Mouse (Mus musculus) forebrain, embryonic 15.5 days (tissue): ENCODE measurements around the gene 1600014C10Rik. TPM values are rescaled to one million over a fixed set of nuclear protein-coding genes. Genes with fewer than 3 reads are reported as not detected.

Source experiments
- ATAC-seq: fragments of 200-750 bp; cut with Nextera tagmentation; replicated peaks from 2 replicates; pipeline ENCODE4 v1.8.0; 2017; ENCODE audit warnings: mild to moderate bottlenecking, moderate TSS enrichment, moderate library complexity
- H3K27ac ChIP-seq: fragments of 300-500 bp; sonication (generic); replicated peaks from 2 replicates; pipeline ENCODE4 v1.5.1; 2015; ENCODE audit warnings: mild to moderate bottlenecking, inconsistent platforms
- H3K27me3 ChIP-seq: fragments of 300-500 bp; sonication (generic); 2 replicates; pipeline ENCODE4 v1.6.1; 2015; ENCODE audit warnings: inconsistent platforms
- H3K36me3 ChIP-seq: fragments of 300-500 bp; sonication (generic); 2 replicates; pipeline ENCODE4 v1.6.1; 2015; ENCODE audit warnings: mild to moderate bottlenecking, inconsistent platforms
- H3K4me1 ChIP-seq: fragments of 300-500 bp; sonication (generic); 2 replicates; pipeline ENCODE4 v1.6.1; 2015; ENCODE audit warnings: inconsistent platforms
- H3K4me2 ChIP-seq: fragments of 300-500 bp; sonication (generic); replicated peaks from 2 replicates; pipeline ENCODE4 v1.6.1; 2015; ENCODE audit warnings: mild to moderate bottlenecking, inconsistent platforms
- H3K4me3 ChIP-seq: fragments of 300-500 bp; sonication (generic); 2 replicates; pipeline ENCODE4 v1.5.1; 2015; ENCODE audit warnings: mild to moderate bottlenecking, inconsistent platforms
- H3K9ac ChIP-seq: fragments of 300-500 bp; sonication (generic); replicated peaks from 2 replicates; pipeline ENCODE4 v1.6.1; 2015; ENCODE audit warnings: mild to moderate bottlenecking, inconsistent platforms
- H3K9me3 ChIP-seq: fragments of 300-500 bp; sonication (generic); 2 replicates; pipeline ENCODE4 v1.6.1; 2016; ENCODE audit warnings: inconsistent platforms
- WGBS: fragments of 180-500 bp; shearing (Covaris S2); methylation state at CpG from one replicate; pipeline ENCODE4 v1.1.7; 2015; ENCODE audit warnings: mixed read lengths; 5-methylcytosine and 5-hydroxymethylcytosine counted together
- polyA plus RNA-seq: library from polyadenylated mRNA; unstranded; fragments of >200 nt; fragmentation: Nextera tagmentation; extraction: Ambion mirVana; gene quantifications from 2 replicates; pipeline ENCODE4 v1.2.1, GENCODE M21; 2015

The 1600014C10Rik gene
- polyA plus RNA-seq, 1 experiment from 2014 or later, result 16.8 TPM

DNA sequence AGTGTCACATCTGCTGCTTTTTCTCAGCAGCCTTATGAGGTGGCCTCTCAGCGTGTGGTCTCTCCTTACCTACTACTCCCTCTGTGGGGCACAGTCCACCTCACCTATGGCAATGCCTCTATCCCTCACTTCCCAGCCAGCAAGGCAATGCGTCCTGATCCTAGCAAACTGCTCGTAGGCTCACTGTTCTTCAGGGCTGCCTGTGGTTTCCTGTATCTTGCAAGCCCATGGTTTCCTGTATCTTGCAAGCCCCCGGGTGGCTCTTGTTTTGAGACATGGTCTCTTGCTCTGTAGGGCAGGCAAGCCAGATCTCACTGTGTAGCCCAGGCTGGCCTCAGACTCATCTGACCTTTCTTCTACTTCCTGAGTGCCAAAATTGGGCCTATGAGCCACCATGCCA lies 3.8 kb downstream of the 1600014C10Rik start:
- Histone ChIP-seq H3K4me2 (no peak overlapping the region), H3K9ac (no peak overlapping the region), H3K27ac (no peak overlapping the region), H3K4me1 (peaks cover 17% of the 10 kb centered on the region), H3K4me3 (no peak overlapping the region), H3K27me3 (no peaks in the 10 kb centered on the region), H3K36me3 (no peaks in the 10 kb centered on the region), H3K9me3 (no peaks in the 10 kb centered on the region)
- 85% methylated on average over 4 of the region's 4 CpGs for WGBS
- no peak for ATAC-seq

DNA sequence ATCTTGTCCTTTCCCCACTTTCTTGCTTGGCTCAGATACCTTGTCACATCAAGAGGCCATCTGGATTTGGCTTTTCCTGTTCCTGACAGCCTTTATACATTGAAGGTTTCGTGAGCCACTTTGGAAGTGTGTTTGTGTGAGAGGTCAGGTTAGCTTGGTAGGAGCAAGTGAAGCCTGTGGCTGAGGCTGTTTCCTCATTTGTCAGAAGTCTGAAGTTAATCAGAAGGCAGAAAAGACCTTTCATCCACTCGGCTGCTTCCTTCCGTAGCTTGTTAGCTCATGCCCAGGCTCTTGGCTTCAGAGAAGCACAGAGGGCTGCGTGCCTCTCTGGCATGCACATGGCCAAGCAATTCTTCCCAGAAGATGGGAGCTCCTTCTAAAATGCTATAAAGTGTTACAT lies 4.8 kb downstream of the 1600014C10Rik start:
- no peak overlapping the region for H3K27ac ChIP-seq
- no peak for ATAC-seq
- H3K4me2 ChIP-seq, result no peak overlapping the region
- H3K9me3 ChIP-seq, result no peaks in the 10 kb centered on the region
- no peak overlapping the region for H3K4me3 ChIP-seq
- H3K9ac ChIP-seq, result no peak overlapping the region
- H3K4me1 ChIP-seq, result peaks cover 14% of the 10 kb centered on the region
- H3K27me3 ChIP-seq, result no peaks in the 10 kb centered on the region
- no peaks in the 10 kb centered on the region for H3K36me3 ChIP-seq
- WGBS, result 78% methylated on average over 4 of the region's 4 CpGs

DNA sequence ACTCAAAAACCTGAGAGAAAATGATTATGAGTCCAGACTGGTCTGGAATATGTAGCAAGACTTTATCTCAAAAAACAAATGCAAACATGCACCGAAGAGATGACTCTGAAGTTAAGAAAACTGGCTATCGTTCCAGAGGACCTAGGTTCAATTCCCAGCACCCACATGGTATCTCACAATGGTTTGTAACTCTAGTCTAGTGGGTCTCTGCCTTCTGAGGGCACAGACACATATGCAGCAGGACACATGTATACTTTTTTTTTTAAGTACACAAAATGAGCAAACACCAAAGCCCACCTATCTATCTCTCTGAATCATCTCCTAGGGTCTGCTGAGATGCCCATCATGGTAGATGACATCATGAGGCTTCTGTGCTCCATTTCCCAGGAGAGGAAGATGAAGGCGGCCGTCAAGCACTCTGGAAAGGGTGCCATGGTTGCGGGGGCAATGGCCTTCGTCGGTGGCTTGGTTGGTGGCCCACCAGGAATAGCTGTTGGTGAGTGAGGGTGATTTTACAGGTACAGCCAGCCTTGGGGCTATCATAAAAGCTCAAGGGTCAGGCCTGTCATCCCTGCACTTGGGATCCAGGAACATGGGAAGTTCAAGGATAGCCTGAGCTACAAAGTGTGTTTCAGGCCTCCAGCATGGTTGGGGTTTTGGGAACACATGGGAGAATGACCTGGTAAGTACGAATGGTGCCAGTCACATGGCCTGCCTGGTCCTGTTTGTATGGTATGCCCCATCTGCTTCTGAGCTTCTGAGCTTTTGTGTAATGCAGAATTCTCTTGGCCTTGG lies 5.5 kb downstream of the 1600014C10Rik start:
- no peaks in the 10 kb centered on the region for H3K27me3 ChIP-seq
- H3K36me3 ChIP-seq, result no peaks in the 10 kb centered on the region
- no peak for ATAC-seq
- no peaks in the 10 kb centered on the region for H3K9me3 ChIP-seq
- no peak overlapping the region for H3K4me3 ChIP-seq
- H3K27ac ChIP-seq, result no peak overlapping the region
- H3K9ac ChIP-seq, result no peak overlapping the region
- WGBS, result 94% methylated on average over 8 of the region's 8 CpGs
- peaks cover 8% of the 10 kb centered on the region for H3K4me1 ChIP-seq
- no peak overlapping the region for H3K4me2 ChIP-seq

DNA sequence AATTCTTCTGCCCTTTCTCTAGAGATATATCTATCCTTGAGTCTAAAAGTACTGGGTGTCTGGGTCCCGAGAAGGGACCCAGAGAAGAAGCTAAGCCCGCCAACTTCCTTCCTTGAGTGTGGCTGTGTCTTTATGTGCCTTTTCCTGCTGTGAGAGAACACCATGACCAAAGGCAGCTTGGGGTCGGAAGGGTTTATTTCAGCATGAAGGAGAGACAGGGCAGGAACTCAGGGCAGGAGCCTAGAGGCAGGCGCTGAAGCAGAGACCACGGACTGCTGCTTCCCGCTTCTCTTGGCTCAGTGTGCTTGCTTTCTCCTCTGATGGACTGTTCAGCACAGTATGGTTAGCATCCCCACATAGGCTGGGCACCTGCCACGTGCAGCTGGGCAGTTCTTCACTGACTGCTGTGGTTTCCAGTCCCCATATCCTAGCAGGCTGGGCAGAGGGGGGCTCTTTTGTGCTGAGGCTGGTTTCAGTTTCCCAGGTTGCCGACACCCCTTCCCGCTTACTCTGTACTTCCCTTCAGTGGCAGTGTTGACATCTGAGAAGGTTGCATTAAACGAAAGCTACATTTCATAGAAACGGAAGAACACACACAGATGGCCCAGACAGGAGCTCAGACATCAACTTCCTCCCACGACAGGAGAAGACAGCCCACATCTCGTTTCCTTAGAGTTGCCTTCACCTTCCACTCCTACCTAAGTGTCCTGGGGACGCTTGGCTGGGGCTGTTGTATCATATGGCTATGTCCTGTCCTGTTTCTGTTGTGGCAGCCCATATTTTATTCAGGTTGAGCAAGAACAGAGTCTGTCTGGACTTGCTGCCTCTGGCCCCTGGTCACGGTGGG lies 6.3 kb downstream of the 1600014C10Rik start:
- H3K4me2 ChIP-seq, result no peak overlapping the region
- peaks cover 3% of the 10 kb centered on the region for H3K4me1 ChIP-seq
- ATAC-seq, result no peak
- H3K9me3 ChIP-seq, result no peaks in the 10 kb centered on the region
- no peaks in the 10 kb centered on the region for H3K27me3 ChIP-seq
- H3K36me3 ChIP-seq, result no peaks in the 10 kb centered on the region
- H3K27ac ChIP-seq, result no peak overlapping the region
- 84% methylated on average over 15 of the region's 15 CpGs for WGBS
- H3K9ac ChIP-seq, result no peak overlapping the region
- no peak overlapping the region for H3K4me3 ChIP-seq

DNA sequence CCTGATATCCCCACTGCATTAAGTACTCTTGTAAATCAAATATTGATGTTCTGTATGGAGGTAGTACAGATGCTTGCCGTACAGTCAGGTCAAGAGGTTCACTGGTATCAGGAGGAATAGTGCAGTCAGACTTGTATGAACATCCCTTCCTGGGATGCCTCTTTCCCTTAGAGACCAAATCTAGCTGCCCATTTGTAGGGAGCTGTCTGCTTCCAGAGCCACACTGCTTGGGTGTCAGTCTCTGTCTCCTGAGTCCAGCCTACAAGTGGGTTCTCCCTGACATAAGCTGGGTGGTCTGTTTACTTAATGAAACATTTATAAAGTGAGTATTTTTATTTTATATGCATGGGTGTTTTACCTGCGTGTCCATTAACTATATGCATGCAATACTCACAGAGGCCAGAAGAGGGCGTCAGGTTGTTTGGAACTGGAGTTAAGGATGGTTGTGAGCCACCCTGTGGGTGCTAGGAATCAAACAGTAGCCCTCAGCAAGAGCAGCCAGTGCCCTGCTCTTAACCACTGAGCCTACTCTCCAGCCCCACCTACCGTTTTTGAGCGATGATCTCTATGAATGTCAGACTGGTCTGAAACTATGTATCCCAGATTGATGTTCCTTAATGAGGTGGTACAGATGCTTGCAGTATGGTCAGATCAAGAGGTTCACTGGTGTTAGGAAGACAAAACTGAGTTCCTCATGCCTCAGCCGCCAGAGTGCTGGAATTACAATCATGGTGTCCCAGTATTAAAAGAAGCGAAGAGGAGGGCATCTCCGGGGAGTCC lies 7.2 kb downstream of the 1600014C10Rik start:
- Histone ChIP-seq H3K4me3 (no peak overlapping the region), H3K27me3 (no peaks in the 10 kb centered on the region), H3K4me2 (no peak overlapping the region), H3K9me3 (no peaks in the 10 kb centered on the region), H3K4me1 (no peaks in the 10 kb centered on the region), H3K9ac (no peak overlapping the region), H3K27ac (no peak overlapping the region), H3K36me3 (no peaks in the 10 kb centered on the region)
- no peak for ATAC-seq
- WGBS, result 89% methylated on average over 8 of the region's 8 CpGs

DNA sequence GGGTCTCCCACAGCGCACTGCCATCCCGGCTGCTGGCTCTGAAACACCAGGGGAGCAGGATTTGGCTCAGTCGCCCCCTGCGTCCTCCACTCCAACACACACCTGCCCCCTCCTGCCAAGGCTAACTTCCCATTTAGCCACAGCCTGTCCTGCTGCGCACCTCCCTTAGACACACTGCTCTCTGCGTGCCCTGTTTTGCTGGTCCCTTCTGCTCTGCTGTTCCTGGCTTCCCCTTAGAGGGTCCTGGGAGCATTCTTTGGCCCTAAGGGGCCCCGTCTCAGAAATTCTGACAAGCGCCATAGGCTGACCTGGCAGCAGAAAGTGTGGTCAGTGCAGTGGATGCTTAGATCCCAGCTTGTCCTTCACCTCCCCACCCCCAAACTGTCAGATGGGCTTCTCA lies 8.1 kb downstream of the 1600014C10Rik start:
- Histone ChIP-seq H3K9ac (no peak overlapping the region), H3K4me3 (no peak overlapping the region), H3K27ac (no peak overlapping the region), H3K27me3 (no peaks in the 10 kb centered on the region), H3K4me1 (no peaks in the 10 kb centered on the region), H3K36me3 (no peaks in the 10 kb centered on the region), H3K4me2 (no peak overlapping the region), H3K9me3 (no peaks in the 10 kb centered on the region)
- ATAC-seq, result no peak
- 61% methylated on average over 8 of the region's 8 CpGs for WGBS

DNA sequence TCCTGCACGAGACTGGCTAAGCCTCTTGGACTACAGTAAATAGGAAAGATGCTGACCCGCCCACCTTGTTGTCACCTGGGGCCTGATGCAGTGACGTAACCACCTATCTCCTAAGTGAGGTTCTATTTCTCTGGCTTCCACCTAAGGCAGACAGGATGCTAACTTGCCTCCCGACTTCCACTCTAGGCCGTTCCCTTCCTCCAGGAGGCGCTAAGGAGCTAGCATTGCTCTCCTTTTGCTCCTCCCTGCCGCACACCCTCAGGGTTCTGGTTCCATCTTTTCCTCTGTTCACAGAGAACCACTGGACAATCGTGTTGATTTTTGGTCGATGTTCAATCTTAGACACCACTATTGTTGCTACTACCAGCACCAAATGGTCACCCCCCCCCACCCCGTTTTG lies 8.6 kb downstream of the 1600014C10Rik start:
- WGBS, result 42% methylated on average over 10 of the region's 10 CpGs
- ATAC-seq, result no peak
- no peaks in the 10 kb centered on the region for H3K4me1 ChIP-seq
- no peak overlapping the region for H3K4me2 ChIP-seq
- no peaks in the 10 kb centered on the region for H3K36me3 ChIP-seq
- H3K27me3 ChIP-seq, result no peaks in the 10 kb centered on the region
- no peak overlapping the region for H3K4me3 ChIP-seq
- H3K27ac ChIP-seq, result no peak overlapping the region
- H3K9me3 ChIP-seq, result no peaks in the 10 kb centered on the region
- H3K9ac ChIP-seq, result no peak overlapping the region

DNA sequence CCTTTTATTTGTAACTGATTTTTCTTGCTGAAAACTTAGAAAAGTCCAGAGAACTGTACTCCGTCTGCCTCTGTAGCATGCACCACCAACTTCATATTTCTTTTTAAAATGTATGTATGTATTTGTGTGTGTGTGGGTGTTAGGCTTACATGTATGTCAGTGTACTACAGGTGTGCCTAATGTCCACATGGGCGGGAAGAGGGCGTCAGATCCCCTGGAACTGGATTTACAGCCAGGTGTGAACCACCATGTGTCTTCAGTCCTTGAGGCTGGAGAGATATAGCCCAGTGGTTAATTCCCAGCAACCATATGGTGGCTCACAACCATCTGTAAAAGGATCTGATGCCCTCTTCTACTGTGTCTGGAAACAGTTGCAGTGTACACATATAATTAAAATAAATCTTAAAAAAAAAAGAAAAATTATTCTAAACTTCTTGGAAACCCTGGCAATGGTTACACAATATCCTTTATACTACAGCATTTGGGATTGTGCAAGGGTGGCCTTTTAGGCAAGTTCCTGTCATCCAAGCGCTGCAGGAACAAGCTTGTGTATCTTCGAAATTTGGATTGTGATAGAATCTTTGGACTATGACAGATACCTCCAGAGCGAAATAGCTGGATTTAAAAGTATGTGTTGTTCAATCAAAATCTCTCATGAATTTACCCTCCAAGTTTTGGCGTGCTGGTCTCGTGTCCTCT lies 17.0 kb downstream of the 1600014C10Rik start:
- H3K4me1 ChIP-seq, result peaks cover 7% of the 10 kb centered on the region
- H3K4me3 ChIP-seq, result peak overlapping the region; percentile 39
- WGBS, result 69% methylated on average over 8 of the region's 8 CpGs
- H3K9ac ChIP-seq, result peak overlapping the region; percentile 48
- peak overlapping the region; percentile 85 for H3K27ac ChIP-seq
- peak overlapping the region; percentile 58 for H3K4me2 ChIP-seq
- ATAC-seq, result no peak; the same call in 1 of the 2 replicates
- no peaks in the 10 kb centered on the region for H3K9me3 ChIP-seq
- no peaks in the 10 kb centered on the region for H3K36me3 ChIP-seq
- H3K27me3 ChIP-seq, result no peaks in the 10 kb centered on the region

DNA sequence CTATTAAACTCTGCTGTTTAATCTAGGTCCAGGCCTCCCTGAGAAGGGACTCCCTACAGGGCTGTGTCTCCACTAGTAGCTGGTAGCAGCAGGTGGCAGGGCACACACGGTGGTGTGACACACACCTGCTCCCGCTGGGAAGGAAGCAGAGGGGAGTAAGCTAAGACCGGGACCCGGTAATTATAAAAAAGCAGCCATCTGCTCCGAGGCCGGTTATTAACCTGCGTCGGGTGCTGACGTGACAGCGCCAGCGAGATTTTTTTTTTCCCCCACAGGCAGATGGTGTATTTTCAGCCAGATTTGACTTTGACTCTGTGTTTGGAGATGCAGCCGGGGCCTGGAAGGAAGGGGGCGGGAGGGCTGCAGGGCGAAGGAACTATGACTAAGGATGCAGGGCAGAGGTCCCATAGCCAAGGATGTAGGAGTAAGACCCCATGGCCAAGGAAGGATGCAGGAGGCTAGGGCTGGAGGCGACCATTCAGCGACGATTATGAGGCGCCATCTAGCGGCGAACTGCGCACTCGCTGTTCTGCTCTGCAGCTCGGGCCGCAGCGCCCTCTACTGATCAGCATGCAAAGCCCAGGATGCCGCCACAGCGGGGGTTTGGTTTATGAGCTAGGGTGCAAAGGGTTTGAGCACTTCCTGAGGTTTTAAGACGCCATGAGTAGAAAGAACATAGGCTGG lies 17.7 kb downstream of the 1600014C10Rik start:
- Histone ChIP-seq H3K27me3 (no peaks in the 10 kb centered on the region), H3K4me3 (peak overlapping the region; percentile 39), H3K4me2 (peak overlapping the region; percentile 58), H3K9ac (peak overlapping the region; percentile 48), H3K4me1 (peaks cover 7% of the 10 kb centered on the region), H3K36me3 (no peaks in the 10 kb centered on the region), H3K9me3 (no peaks in the 10 kb centered on the region), H3K27ac (peak overlapping the region; percentile 85)
- WGBS, result under 1% methylated on average over 28 of the region's 28 CpGs
- ATAC-seq, result peak; percentile 91

DNA sequence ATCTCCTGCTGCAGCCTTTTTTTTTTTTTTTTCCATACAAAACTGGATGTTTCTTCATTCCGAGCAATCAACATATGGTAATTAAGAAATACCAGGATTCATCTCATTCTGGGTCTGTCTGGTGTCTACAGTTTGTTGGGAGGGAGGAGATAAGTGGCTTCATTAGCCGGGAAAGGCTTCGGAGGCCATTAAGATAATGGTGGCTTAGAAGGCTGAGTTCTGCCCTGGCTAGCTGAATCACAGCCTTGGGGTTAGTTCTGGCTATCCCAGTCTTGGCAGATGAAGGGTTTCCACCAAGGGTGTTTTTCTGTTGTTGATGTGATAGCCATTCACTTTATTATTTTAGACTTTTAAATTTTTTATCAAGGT lies 18.3 kb downstream of the 1600014C10Rik start:
- peak; percentile 44 for ATAC-seq
- peak overlapping the region; percentile 58; the same call in 1 of the 2 replicates for H3K4me2 ChIP-seq

DNA sequence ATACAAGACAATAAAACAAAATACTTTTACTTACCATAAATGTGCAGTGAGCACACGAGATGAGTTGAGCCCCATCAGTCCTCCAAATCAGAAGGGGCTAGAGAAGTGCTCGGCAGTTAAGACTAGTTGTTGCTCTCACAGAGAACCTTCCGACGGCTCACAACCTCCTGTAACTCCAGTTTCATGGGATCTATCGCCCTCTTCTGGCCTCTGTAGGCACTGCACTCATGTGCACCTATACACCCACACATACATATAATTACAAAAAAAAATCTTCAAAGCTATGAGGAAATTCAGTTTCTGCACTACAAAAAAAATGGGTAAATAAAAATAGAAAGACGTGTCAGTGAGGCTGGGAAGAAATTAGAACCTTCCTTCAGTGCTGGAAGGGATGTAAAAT lies 21.3 kb downstream of the 1600014C10Rik start:
- Histone ChIP-seq H3K27me3 (no peaks in the 10 kb centered on the region), H3K27ac (no peak overlapping the region), H3K4me1 (peaks cover 7% of the 10 kb centered on the region), H3K9ac (no peak overlapping the region), H3K36me3 (no peaks in the 10 kb centered on the region), H3K4me2 (no peak overlapping the region), H3K4me3 (no peak overlapping the region), H3K9me3 (no peaks in the 10 kb centered on the region)
- ATAC-seq, result no peak
- 90% methylated on average over 6 of the region's 6 CpGs for WGBS

More for the DNA sequence above, 18.3 kb downstream of the 1600014C10Rik start:
- Histone ChIP-seq H3K36me3 (no peaks in the 10 kb centered on the region), H3K9me3 (no peaks in the 10 kb centered on the region), H3K27me3 (no peaks in the 10 kb centered on the region), H3K4me1 (peaks cover 7% of the 10 kb centered on the region), H3K27ac (peak overlapping the region; percentile 85; the same call in 1 of the 2 replicates), H3K4me3 (peak overlapping the region; percentile 39; the same call in 1 of the 2 replicates), H3K9ac (no peak overlapping the region)
- 20% methylated on average over 3 of the region's 3 CpGs for WGBS
